Mouse (Mus musculus): ENCODE results near the gene Ier5. TPM values are rescaled to one million over a fixed set of nuclear protein-coding genes. Genes with fewer than 3 reads are reported as not detected.

Gene Ier5
- 5.9 and 9.4 TPM in 2 replicates for polyA plus RNA-seq (2015; fragmentation: Nextera tagmentation; extraction: Ambion mirVana)

DNA sequence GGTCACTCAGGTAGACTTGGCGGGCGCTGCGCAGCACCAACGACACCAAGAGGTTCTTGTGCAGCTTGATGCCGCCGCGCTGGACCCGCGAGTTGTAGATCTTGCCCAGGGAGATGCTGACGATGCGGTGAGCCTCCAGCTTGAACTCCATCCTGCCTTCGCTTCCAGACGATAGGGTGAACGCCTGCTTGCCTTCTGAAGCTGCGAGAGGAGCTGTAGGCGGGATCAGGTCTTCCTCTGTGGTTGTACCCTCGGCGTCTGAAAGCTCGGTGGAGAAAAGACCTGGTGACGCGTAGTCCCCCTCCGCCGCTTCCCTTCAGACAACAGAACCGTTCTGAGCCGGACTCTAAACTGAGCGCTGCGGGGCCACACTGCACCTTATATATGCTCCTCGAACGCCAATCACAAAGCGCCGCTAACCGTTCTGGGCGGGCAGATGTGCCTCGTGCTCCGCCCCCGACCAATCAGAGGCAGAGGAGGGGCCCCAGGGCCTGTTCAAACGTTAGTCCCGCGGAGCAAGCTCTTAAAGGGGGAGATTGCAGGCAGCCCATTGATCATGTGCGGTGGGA lies at the start of gene Ier5:
Ier5 (minus strand) TSS at position 357 of the 569 bp plus-strand sequence.
- H3K9ac ChIP-seq (replicated peaks), result peak within 1 kb of the TSS; percentile 100
- peak within 1 kb of the TSS; percentile 86 for H3K4me2 ChIP-seq (replicated peaks)
- peaks cover 28% of the 10 kb centered on the region for H3K4me1 ChIP-seq (replicated peaks)
- no peaks in the 10 kb centered on the region for H3K9me3 ChIP-seq
- H3K27me3 ChIP-seq, result no peaks in the 10 kb centered on the region
- ATAC-seq, result peak; percentile 96
- peak within 1 kb of the TSS; percentile 98 for H3K4me3 ChIP-seq (replicated peaks)
- H3K36me3 ChIP-seq, result 0 out of 2 replicates have a peak, but pooled peaks cover 3% of the 10 kb centered on the region
- H3K27ac ChIP-seq, result peak within 1 kb of the TSS; percentile 88
- WGBS, result under 1% methylated on average over 40 of the region's 40 CpGs

GRCm38 (mm10) chr1:155147228-155147627 lies 47.8 kb upstream of the Ier5 start:
- Histone ChIP-seq H3K9me3 (no peaks in the 10 kb centered on the region; the same call in 1 of the 2 replicates), H3K9ac (replicated peaks) (no peak overlapping the region), H3K27ac (no peak overlapping the region), H3K27me3 (no peaks in the 10 kb centered on the region), H3K4me2 (replicated peaks) (no peak overlapping the region), H3K4me1 (replicated peaks) (no peaks in the 10 kb centered on the region), H3K4me3 (replicated peaks) (no peak overlapping the region), H3K36me3 (no peaks in the 10 kb centered on the region)
- ATAC-seq, result no peak
- WGBS, result 82% methylated on average over 2 of the region's 2 CpGs

- Histone ChIP-seq H3K9me3 (no peaks in the 10 kb centered on the region; the same call in 1 of the 2 replicates), H3K4me3 (replicated peaks) (no peak within 1 kb of the TSS), H3K4me1 (replicated peaks) (no peaks in the 10 kb centered on the region), H3K27me3 (no peaks in the 10 kb centered on the region), H3K27ac (no peak within 1 kb of the TSS), H3K36me3 (no peaks in the 10 kb centered on the region), H3K9ac (replicated peaks) (no peak within 1 kb of the TSS), H3K4me2 (replicated peaks) (no peak within 1 kb of the TSS; the same call in 1 of the 2 replicates)
- 0 out of 2 replicates have a peak, but pooled peaks have one; percentile 53 for ATAC-seq
- WGBS, result 56% methylated on average over 8 of the region's 8 CpGs
These were observed 47.1 kb upstream of the Ier5 start, which contains the start of gene Mr1 for GRCm38 (mm10) chr1:155146572-155146980. Mr1 (minus strand) TSS chr1:155146814.

DNA sequence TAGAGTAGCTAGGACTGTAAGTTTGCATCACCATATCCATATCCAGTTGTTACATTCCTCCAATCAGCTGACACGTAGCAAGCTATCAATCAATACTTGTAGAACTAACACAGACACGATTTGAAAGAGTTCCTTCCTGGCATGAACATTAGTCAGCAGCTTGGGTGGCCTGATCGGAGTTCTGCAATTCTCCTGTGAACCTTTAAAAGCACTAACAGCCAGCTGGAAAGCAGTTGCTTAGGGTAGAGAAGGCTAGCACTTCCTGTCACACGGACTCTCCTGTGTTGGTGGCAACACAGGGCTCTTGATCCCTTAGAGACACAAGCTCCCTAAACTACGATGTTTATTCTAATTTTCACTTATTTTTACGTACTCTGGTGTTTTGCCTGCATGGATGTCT lies 46.2 kb upstream of the Ier5 start:
- Histone ChIP-seq H3K9me3 (no peaks in the 10 kb centered on the region; the same call in 1 of the 2 replicates), H3K27ac (no peak overlapping the region), H3K27me3 (no peaks in the 10 kb centered on the region), H3K9ac (replicated peaks) (no peak overlapping the region), H3K36me3 (no peaks in the 10 kb centered on the region), H3K4me2 (replicated peaks) (no peak overlapping the region), H3K4me3 (replicated peaks) (no peak overlapping the region), H3K4me1 (replicated peaks) (no peaks in the 10 kb centered on the region)
- ATAC-seq, result no peak
- 75% methylated on average over 6 of the region's 6 CpGs for WGBS

DNA sequence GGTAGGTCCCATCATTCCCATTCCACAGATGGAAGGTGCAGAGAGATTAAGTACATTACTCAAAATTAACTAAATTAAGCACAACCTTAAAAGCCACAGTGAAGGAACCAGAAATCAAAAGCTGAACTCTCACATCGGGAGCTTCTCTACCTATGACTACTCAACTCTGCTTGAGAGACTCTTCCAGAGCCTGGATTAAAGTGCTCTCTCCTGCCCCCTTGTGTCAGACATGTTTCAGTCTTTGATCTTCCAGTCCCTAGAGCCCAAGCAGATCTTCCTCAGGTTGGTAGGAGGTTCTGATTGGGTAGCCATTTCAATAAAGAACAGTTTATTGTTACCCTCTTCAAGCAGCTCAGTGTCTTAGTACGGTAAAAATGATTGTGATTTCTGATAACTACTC lies 40.6 kb upstream of the Ier5 start:
- H3K4me2 ChIP-seq (replicated peaks), result no peak overlapping the region
- H3K27me3 ChIP-seq, result no peaks in the 10 kb centered on the region
- H3K4me3 ChIP-seq (replicated peaks), result no peak overlapping the region
- no peak for ATAC-seq
- H3K36me3 ChIP-seq, result no peaks in the 10 kb centered on the region
- H3K4me1 ChIP-seq (replicated peaks), result no peaks in the 10 kb centered on the region
- no peak overlapping the region for H3K27ac ChIP-seq
- 63% methylated on average over 2 of the region's 2 CpGs for WGBS
- H3K9ac ChIP-seq (replicated peaks), result no peak overlapping the region
- H3K9me3 ChIP-seq, result no peaks in the 10 kb centered on the region

- Histone ChIP-seq H3K36me3 (no peaks in the 10 kb centered on the region), H3K4me3 (replicated peaks) (no peak overlapping the region), H3K9ac (replicated peaks) (no peak overlapping the region), H3K9me3 (no peaks in the 10 kb centered on the region), H3K27ac (no peak overlapping the region), H3K4me1 (replicated peaks) (no peaks in the 10 kb centered on the region), H3K27me3 (no peaks in the 10 kb centered on the region), H3K4me2 (replicated peaks) (no peak overlapping the region)
- 92% methylated on average over 7 of the region's 7 CpGs for WGBS
- ATAC-seq, result no peak
These were observed 39.4 kb upstream of the Ier5 start for GRCm38 (mm10) chr1:155138795-155139194.

- H3K27me3 ChIP-seq, result no peaks in the 10 kb centered on the region
- no peak overlapping the region for H3K4me2 ChIP-seq (replicated peaks)
- no peaks in the 10 kb centered on the region for H3K9me3 ChIP-seq
- H3K36me3 ChIP-seq, result no peaks in the 10 kb centered on the region
- no peak overlapping the region for H3K4me3 ChIP-seq (replicated peaks)
- WGBS, result 74% methylated on average over 8 of the region's 8 CpGs
- no peak overlapping the region for H3K9ac ChIP-seq (replicated peaks)
- no peak for ATAC-seq
- no peak overlapping the region for H3K27ac ChIP-seq
- H3K4me1 ChIP-seq (replicated peaks), result no peaks in the 10 kb centered on the region
These were observed 35.4 kb upstream of the Ier5 start for GRCm38 (mm10) chr1:155134866-155135265.

DNA sequence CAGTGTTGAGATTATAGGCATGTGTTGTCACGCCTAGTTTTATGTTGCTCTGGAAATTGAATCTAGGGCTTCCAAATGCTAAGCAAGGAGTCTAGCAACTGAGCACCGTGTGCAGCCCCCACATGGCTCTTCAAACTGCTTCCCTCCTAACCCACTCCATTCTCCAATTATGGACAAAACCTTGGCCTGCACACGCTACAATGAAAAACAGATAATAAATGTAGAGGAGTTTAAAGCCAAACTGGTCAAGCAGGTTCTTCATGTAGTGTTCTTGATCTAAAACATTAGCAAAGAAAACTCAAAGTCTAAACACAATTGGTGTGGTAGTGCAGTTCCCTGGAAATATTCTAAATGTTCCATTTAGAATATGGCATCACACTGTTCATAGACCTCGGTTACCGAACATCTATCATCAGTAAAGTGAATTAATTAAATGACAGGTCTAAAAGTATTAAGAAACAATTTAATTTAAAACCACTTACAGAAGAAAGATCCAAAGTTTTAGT lies 28.0 kb upstream of the Ier5 start:
- Histone ChIP-seq H3K27ac (no peak overlapping the region), H3K4me1 (replicated peaks) (no peaks in the 10 kb centered on the region), H3K4me3 (replicated peaks) (no peak overlapping the region), H3K27me3 (no peaks in the 10 kb centered on the region), H3K4me2 (replicated peaks) (no peak overlapping the region), H3K36me3 (no peaks in the 10 kb centered on the region), H3K9ac (replicated peaks) (no peak overlapping the region), H3K9me3 (no peaks in the 10 kb centered on the region)
- ATAC-seq, result no peak
- WGBS, result 90% methylated on average over 5 of the region's 5 CpGs

DNA sequence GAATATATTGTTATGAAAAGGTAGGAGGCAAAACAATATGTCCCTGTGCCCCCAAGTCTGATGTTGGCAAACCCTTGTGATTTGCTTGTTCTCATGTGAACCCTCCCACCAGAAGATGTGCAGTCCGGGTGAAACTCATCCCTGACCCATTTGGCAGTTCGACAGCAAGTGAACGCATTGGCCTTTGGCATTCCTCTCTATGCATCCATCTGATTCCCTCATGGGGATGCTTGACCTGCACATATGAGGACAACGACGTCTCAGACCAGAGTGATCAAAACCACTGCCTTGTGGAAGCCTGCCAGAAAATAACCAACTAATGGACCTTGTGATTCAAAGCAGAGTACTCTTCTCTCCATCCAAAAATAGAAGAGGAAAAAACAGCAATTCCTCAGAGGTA lies 27.3 kb upstream of the Ier5 start:
- Histone ChIP-seq H3K4me3 (replicated peaks) (no peak overlapping the region), H3K27ac (no peak overlapping the region), H3K9me3 (no peaks in the 10 kb centered on the region), H3K4me2 (replicated peaks) (no peak overlapping the region), H3K9ac (replicated peaks) (no peak overlapping the region), H3K27me3 (no peaks in the 10 kb centered on the region), H3K4me1 (replicated peaks) (no peaks in the 10 kb centered on the region), H3K36me3 (no peaks in the 10 kb centered on the region)
- WGBS, result 90% methylated on average over 5 of the region's 5 CpGs
- ATAC-seq, result no peak

GRCm38 (mm10) chr1:155124397-155124796 lies 25.0 kb upstream of the Ier5 start:
- no peak for ATAC-seq
- H3K9me3 ChIP-seq, result no peaks in the 10 kb centered on the region
- no peak overlapping the region for H3K4me2 ChIP-seq (replicated peaks)
- no peak overlapping the region for H3K27ac ChIP-seq
- WGBS, result 97% methylated on average over 5 of the region's 5 CpGs
- no peak overlapping the region for H3K4me3 ChIP-seq (replicated peaks)
- H3K9ac ChIP-seq (replicated peaks), result no peak overlapping the region
- no peaks in the 10 kb centered on the region for H3K36me3 ChIP-seq
- no peaks in the 10 kb centered on the region for H3K27me3 ChIP-seq
- H3K4me1 ChIP-seq (replicated peaks), result no peaks in the 10 kb centered on the region

DNA sequence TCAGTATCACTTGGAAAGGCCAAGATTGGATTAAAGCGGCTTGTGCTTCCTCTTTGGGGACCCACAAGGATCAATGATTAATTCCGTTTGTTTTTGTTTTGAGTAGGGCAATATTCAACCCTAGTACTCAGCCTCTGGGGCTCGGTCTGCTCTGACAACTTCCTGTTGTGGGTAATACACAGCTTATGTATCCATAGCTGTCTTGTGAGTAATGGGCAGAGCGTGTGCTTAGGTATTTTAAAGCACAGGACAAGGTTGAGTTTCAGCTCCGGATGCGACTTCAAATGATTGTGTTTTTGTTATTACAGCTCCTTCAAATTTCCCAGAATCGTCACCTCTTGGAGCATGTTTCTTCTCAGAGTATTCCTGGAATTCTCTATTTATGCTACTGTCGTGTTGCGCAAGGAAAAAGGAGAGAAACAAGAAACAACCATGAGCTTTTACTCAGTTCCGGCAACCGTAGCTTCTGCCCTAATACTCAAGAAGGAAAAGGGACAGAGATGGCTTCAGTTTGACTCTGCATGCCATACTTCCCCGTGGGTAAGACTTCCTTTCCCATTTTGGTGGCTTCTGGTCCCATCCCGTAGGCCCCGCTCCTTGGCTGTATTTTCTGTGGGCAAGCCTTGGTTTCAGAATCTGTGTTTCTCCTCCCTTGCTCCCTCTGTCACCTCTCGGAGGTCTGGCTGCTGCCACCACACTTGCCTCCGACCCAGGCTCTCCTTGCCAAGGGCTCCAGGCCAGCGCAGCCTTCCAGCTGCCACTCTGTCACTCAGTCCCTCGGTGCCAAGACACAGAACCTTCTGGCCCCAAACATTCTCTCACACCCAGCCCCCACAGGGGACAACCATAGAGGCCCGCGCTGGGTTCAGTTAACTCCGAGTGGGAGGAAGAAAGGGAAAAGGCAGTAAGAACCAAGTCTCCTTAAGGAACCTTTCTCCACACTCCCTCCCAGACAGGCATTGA lies 22.8 kb upstream of the Ier5 start:
- Histone ChIP-seq H3K4me1 (replicated peaks) (no peaks in the 10 kb centered on the region), H3K9ac (replicated peaks) (no peak overlapping the region), H3K4me3 (replicated peaks) (no peak overlapping the region), H3K4me2 (replicated peaks) (no peak overlapping the region), H3K9me3 (no peaks in the 10 kb centered on the region), H3K27me3 (no peaks in the 10 kb centered on the region; the same call in 1 of the 2 replicates), H3K27ac (no peak overlapping the region), H3K36me3 (no peaks in the 10 kb centered on the region)
- ATAC-seq, result no peak
- 83% methylated on average over 21 of the region's 21 CpGs for WGBS

DNA sequence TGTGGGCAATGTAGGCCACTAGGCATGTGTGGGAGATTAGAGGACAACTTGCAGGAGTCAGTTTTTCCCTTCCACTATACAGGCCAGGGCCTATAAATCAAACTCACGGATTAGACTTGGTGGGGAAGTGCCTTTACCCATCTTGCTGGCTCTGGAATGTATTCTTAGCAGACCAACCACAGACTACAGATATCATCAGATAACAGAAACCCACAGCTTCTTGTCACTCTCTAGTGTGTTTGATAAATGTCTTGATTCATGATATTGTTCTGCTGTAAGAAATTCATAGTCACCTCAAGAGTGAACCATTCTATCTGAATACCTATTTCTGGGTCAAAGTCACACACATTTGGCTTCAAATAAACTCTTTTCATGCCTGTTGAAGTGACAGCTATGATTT lies 20.3 kb upstream of the Ier5 start:
- Histone ChIP-seq H3K9ac (replicated peaks) (no peak overlapping the region), H3K4me1 (replicated peaks) (no peaks in the 10 kb centered on the region), H3K4me3 (replicated peaks) (no peak overlapping the region), H3K27me3 (peaks cover 7% of the 10 kb centered on the region), H3K27ac (no peak overlapping the region), H3K4me2 (replicated peaks) (no peak overlapping the region), H3K36me3 (no peaks in the 10 kb centered on the region), H3K9me3 (no peaks in the 10 kb centered on the region)
- ATAC-seq, result no peak
- 100% methylated on average over 1 of the region's 1 CpGs for WGBS

Measured in midbrain, embryonic 13.5 days (tissue).